Mouse (Mus musculus) thymus, postnatal 0 days (tissue): Measurements from ENCODE around the gene Scube3. TPM values are rescaled to one million over a fixed set of nuclear protein-coding genes. Genes with fewer than 3 reads are reported as not detected.
"Not testable (repeated sequence)": the region's sequence is repeated elsewhere in the genome, so short reads cannot be mapped to it uniquely, and the experiment has no call there.

Source experiments
- DNase-seq: peaks from one replicate; pipeline ENCODE4 v3.0.0-alpha.2; 2015; ENCODE audit warnings: low spot score
- polyA plus RNA-seq: library from polyadenylated mRNA; unstranded; fragments of >200 nt; fragmentation: Nextera tagmentation; extraction: Ambion mirVana; gene quantifications from 2 replicates; pipeline ENCODE4 v1.2.1, GENCODE M21; 2015

The Scube3 gene
- polyA plus RNA-seq, 1 experiment from 2014 or later: 0.08 TPM

GRCm38 (mm10) chr17:28216791-28217190, 74.8 kb downstream of the Scube3 start:
- DNase-seq: no peak

DNA sequence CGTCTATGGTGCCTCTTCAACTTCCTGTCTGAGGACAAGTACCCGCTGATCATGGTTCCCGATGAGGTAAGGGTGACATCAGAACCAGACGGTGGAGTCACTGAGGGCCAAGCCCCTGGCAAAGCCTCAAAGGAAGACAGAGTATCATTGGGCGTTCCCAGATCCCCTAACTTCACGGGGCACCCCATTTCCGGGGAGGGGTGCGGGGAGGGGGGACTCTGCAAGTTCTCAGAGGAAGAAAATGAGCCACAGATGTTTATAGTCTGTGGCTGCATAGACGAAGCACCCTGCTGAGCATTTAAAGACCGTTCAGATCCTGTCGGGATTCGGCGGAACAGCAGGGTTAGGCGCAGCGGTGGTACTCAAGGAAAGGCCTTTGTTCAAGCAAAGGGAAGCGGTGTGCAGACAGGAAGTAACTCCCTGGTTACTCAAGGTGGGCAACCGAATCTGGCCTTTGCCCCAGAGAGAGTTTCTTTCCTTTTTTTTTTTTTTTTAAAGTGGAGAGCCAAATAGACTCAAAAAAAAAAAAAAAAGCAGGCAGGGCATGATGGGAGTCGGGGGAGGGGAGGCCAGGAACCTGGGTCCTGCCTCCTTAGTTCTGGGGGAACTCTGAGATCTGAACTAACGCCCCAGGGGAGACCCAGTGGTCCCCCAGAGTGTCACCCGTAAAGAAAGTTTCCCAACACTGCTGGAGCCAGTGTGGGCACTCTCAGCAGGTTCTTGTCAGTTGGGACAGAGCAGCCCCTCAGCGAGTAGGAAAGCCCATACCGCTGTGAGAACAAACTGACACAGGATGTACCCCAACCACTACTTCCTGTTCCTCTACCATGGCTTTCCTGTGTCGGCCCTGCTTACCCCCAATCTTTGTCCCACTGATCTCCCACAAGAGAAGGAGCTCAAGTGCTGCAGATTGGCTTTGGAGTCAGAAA, 76.0 kb downstream of the Scube3 start:
- DNase-seq: peak; percentile 94

DNA sequence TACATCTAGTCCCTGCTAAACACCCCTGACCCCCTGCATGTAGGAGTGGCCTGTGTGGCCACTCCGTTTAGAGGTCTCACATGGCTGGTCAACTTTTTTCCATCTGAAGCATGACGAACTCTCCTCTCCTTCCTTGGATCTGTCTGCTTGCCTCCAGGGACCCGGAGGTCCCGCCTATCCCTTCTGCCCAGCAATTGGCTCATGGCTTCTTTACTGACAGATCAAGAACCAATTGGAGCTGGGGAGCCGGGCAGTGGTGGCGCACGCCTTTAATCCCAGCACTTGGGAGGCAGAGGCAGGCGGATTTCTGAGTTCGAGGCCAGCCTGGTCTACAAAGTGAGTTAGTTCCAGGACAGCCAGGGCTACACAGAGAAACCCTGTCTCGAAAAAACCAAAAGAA, 80.5 kb downstream of the Scube3 start:
- not testable (repeated sequence) for DNase-seq

GRCm38 (mm10) chr17:28223561-28224391, 81.8 kb downstream of the Scube3 start:
- DNase-seq: peak; percentile 96

Other genes with a start within 250 kb of the Scube3 start
- gene Anks1, start 232.8 kb upstream of the Scube3 start, polyA plus RNA-seq: 14.5 and 16.8 TPM in 2 replicates
- gene Taf11, start 232.3 kb upstream of the Scube3 start, polyA plus RNA-seq: 60.6 and 61.5 TPM in 2 replicates
- 1.3 and 2.0 TPM in 2 replicates for gene Tcp11, start 61.5 kb upstream of the Scube3 start, polyA plus RNA-seq
- 15.0 and 17.8 TPM in 2 replicates for gene Zfp523, start 35.0 kb downstream of the Scube3 start, polyA plus RNA-seq
- gene Def6, start 65.6 kb downstream of the Scube3 start, polyA plus RNA-seq: 201 and 234 TPM in 2 replicates
- 2.3 and 3.0 TPM in 2 replicates for gene Ppard, start 90.6 kb downstream of the Scube3 start, polyA plus RNA-seq
- 20.7 and 27.6 TPM in 2 replicates for gene Fance, start 171.4 kb downstream of the Scube3 start, polyA plus RNA-seq
- 790 and 815 TPM in 2 replicates for gene Rpl10a, start 186.3 kb downstream of the Scube3 start, polyA plus RNA-seq
- 2.1 and 2.2 TPM in 2 replicates for gene Tead3, start 208.7 kb downstream of the Scube3 start, polyA plus RNA-seq
- gene Tulp1, start 223.1 kb downstream of the Scube3 start, polyA plus RNA-seq: 0.54 and 0.56 TPM in 2 replicates